Mouse (Mus musculus): ENCODE data around the gene Gm11011.

The Gm11011 gene

DNA sequence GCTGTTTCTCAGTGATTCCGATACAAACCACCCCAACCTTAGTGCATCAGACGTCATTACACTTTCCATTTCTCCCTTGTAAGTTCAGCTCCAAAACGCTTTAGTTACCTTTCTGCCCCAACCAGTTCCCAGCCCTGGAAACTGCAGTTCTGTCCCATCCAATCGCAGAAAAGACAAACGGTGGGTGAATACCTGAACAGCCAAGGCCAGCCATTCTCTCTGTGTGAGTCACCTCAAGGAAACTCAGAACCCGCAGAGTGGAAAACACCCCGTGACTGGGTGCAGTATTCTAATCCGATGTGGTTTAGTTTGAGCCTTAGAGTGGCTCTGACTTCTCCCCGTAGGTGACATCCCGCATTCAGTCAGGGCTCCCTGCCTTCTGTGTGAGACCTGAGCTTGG lies 2.2 kb upstream of the Gm11011 start:
- no peak for DNase-seq (ENCODE audit: low spot score)

DNA sequence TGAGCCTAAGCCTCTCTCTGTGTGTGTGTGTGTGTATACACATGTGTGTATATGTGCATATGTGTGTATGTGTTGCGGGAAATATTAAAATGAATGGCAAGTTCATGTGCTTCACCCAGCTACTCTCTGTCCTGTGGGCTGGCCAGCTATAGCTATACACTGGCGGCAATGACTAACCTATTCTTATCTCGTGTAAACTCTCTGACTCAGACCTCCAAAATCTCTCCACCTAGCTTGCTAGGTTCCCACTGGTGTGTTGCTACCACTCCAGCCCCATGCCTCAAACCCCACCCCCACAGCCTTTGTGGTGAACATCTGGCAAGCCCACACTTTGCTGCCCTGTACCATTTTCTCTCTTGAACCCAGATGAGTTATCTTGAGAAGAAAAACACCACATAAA lies 857 bp downstream of the Gm11011 start:
- DNase-seq (ENCODE audit: low spot score), result no peak

DNA sequence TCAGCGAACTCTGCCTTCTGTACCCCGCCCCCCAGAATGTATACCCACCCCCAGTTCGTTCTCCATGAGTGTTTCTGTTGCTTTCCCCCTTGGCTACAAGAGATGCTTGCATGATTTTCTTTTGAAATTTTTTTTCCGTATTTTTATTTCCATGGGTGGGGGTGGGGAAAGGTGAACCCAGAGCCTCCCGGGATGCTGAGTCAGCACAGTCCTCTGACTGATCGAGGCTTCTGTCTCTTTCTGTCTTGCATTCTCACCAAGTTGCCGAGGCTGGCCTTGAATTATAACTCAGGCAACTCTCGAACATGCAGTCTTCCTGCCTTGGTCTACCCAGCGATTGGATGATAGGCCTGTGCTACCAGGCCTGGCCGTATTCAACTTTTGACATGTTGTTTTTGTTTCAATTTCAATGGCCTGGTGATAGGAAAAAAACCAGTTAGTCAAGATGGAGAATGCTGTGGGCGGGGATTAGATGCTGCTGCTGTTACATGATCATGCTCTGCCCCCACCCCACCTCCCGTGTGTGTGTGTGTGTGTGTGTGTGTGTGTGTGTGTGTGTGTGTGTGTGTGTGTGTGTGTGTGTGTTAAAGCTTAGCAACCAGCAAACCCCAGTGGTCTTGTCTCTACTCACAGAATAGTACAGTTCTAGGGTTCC lies 1.8 kb downstream of the Gm11011 start:
- no peak for DNase-seq (ENCODE audit: low spot score)

DNA sequence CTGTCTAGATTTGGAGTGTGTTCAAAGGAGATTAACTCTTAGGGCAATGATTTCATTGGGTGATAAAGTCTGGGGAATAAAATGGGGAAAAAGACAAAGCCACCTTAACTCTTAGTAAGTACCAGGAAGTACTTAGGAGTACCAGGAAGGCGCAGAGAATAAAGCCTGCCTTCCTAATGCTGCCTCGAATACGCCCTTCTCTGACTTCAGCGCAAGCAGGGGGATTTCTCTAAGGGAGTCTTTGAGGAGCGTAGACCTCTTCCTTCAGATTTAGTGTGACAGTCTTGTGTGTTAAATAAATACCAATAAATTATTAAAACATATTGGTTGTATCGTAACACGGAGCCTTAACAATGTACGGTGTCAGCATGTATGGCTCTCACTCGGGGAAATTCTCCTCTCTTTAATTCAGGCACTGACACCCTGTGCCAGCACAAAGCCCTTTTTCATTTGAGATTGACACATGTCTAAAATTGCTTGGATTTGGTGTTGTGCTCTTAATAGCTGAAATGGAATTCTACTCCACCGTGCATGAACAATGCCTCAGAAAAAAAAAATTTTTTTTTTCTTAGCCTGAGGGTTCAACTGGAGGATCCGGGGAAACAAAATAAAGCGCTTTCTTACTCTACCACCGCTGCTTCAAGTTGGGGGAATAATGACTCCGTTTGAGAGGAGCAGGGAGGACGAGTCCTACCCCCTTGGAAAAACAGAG lies 2.6 kb downstream of the Gm11011 start:
- DNase-seq (ENCODE audit: low spot score), result no peak

DNA sequence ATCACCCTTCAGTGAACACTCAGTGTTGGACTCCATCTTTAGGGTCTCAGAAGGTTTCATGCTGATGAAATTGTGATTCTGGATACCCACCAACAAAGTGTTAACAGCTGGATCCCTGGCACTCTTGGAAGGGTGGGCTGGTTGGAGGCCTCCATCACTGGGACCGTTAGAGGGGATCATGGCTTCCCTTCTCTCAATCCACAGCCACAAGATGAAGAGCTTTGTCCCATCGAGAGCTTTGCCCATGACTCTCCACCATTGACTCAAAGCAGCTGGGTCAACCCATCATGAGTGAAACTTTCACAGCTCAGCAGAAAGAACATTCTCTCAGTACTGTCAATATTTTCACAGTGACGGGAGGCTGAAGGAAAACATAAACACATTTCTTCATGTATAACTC lies 4.1 kb downstream of the Gm11011 start:
- DNase-seq (ENCODE audit: low spot score), result no peak

DNA sequence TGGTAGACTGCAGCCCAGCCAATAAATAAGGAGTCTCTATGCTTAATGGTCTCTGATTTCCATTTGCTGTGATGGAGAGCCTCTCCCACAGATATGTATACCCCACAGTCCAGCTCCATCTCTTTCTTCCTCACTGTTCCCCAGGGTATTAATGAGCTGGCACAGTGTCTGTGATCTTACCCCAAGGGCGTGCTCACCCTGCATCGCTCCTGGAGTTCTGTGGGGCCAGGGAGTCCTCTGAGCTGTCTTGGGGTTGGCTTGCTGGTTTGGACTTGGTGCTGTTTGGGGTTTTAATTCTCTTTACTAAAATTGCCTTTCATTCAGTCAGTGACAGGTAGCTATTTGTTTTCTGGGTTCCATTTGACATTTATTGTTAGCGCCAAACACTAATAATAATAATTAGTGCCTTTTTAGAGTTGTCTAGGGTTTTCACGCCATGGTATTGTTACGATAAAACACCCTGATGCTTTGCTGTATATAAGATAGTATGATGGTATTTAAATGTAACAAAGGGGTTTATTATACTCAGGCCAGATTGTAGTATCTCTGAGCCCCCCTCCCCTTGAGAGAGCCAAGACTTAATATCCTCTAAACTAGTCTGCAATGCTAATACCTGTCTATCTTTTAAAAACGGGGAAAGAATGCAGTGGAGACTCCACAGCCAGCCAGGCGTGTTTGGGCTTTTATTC lies 9.9 kb downstream of the Gm11011 start:
- no peak for DNase-seq (ENCODE audit: low spot score)

DNA sequence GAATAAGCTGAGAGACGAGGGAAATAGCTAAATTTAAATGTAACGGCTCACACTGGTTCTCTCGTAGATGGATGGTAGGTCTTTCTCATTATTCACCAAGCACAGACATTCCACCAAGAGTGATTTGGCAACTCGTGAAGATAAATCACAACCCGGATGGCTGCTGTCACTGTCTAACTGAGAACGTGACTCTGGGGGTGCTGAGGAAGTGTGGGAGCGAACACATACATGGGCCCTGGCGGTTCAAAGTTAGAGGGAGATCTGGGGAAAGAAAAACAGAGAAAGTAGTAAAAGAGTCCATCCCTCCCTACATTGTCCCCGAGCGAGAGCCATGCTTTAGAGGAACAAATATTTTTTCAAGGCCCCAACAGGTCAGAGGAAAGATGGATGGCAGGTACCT lies 17.5 kb downstream of the Gm11011 start:
- DNase-seq (ENCODE audit: low spot score), result no peak

DNA sequence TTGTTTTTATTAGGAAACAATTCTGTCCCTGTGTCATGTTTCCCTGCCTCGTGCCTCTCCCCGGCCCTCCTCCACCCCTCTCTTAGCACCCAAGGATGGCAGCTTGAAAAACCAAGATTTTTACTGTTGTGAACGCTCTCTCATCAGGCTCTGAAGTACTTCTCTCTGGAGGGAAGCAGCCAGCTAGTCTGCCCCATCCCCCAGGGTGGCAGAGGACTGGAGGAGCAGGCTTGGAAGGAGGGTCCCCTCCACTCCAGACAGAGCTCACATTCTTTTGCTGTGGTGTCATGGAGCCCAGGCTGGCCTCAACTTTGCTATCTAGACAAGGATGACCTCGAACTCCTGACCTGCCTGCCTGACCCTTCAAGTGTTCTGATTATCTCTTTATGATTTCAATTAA lies 21.4 kb downstream of the Gm11011 start:
- no peak for DNase-seq (ENCODE audit: low spot score)

DNA sequence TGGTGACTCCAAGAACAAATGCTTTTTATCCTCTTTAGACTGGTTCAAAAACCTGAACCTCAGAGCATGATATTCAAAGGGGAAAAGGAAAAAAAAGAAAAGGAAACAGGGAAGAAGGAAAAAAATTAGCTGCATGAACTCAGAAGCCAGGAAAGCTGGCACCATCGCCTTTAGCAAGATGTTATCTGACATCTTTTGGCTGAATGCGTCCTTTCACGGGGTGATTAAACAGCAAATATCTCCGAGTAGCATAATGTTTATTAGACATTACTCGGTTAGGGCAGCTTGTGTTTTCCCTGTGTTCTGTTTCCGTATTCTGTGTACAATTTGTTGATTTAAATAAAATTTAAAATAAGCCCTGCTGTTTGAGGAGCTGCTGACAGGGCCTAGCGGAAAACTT lies 21.8 kb downstream of the Gm11011 start:
- DNase-seq (ENCODE audit: low spot score), result no peak

DNA sequence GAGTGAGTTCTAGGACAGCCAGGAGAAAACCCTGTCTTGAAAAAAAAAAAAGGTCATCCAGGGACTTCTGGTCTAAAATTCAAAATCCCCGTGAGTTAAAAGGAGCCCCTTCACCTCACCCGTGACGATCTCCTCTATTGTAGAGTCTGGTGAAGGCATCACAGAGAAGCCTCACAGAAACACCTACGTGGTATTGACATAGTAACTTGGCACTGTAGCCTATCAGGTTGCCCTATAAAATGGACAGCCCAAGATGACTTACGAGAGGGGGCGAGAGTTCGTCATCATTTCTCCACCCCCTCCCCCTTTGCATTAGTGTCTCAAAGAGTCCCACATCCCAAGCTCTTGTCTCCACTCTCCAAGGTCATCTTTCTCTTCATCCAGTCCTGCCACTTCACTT lies 41.9 kb downstream of the Gm11011 start:
- no peak for DNase-seq (ENCODE audit: low spot score)

DNA sequence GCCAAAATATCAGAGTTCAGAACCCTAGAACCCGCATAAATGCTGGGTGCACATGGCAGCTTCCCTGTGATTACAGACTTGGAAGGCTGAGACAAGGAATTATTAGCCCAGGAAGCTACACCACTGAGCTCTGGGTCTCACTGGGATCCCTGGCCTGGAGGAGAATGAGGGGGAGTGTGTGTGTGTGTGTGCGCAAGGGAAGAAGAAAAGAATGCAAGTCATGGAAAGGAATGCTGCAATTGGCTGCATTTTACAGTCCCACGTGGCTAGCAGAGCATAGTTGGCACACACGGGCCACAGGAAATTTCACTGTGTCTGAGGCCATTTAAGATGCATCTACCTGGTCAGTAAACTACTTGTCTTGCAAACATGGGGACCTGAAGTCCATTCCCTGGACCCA lies 48.6 kb downstream of the Gm11011 start:
- no peak for DNase-seq (ENCODE audit: low spot score)
